Mouse (Mus musculus): ENCODE data around the gene Stxbp3. TPM values are rescaled to one million over a fixed set of nuclear protein-coding genes. Genes with fewer than 3 reads are reported as not detected.
"Not testable (repeated sequence)": the region's sequence is repeated elsewhere in the genome, so short reads cannot be mapped to it uniquely, and the experiment has no call there.

The Stxbp3 gene
- polyA plus RNA-seq, 1 experiment from 2014 or later: 29.3 TPM

DNA sequence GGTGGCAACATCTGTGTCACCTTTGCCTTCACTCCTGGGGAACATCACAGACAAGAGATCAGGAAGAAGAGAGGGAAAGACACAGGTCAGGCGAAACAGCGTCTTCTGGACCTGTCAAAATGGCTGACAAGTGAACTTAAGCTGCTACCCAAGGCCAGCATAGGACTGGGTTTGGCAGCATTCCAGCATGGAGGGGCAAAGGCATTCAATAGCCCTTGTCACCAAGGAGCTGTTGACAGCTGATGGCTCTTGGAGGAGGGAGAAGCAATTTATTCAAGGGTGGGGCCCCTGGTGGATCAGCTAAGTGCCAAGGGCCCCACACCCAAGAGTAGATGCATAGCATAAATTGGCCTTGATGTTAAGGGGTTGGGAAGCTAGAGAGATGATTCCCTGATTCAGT is 38.8 kb upstream of the Stxbp3 start:
- H3K4me1 ChIP-seq: peaks cover 12% of the 10 kb centered on the region; the same call in 1 of the 2 replicates
- H3K9ac ChIP-seq: no peak overlapping the region
- H3K4me2 ChIP-seq (replicated peaks): no peak overlapping the region
- H3K4me3 ChIP-seq: no peak overlapping the region
- H3K36me3 ChIP-seq: no peaks in the 10 kb centered on the region
- H3K27me3 ChIP-seq: no peaks in the 10 kb centered on the region
- WGBS: 83% methylated on average over 2 of the region's 2 CpGs
- H3K9me3 ChIP-seq: no peaks in the 10 kb centered on the region
- ATAC-seq (ENCODE audit: insufficient number of reproducible peaks, insufficient read depth, low FRiP score, low TSS enrichment): no peak
- H3K27ac ChIP-seq: no peak overlapping the region

DNA sequence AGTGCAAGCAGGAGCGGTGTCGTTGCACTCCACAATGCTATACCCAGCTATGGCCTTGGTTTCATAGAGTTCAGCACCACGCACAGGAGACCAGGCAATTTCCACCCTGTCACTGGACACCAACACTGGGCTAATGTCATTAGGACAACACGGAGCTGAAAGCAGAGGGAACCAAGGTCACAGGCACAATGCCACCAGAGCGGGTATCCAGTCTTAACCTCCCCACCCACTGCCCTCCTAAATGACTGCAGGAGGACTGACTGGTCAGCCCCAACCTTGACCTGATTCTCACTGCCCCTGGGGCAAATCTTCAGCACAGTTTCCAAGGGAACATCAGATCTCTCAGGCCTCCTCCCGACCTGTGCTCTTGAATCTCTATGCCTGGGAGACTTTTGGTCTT is 30.3 kb upstream of the Stxbp3 start:
- 73% methylated on average over 6 of the region's 6 CpGs for WGBS
- no peak for ATAC-seq (ENCODE audit: insufficient number of reproducible peaks, insufficient read depth, low FRiP score, low TSS enrichment)
- no peak overlapping the region for H3K4me2 ChIP-seq (replicated peaks)
- no peak overlapping the region for H3K9ac ChIP-seq
- no peaks in the 10 kb centered on the region for H3K4me1 ChIP-seq
- H3K27me3 ChIP-seq: no peaks in the 10 kb centered on the region
- H3K9me3 ChIP-seq: no peaks in the 10 kb centered on the region
- no peaks in the 10 kb centered on the region for H3K36me3 ChIP-seq
- H3K4me3 ChIP-seq: no peak overlapping the region
- H3K27ac ChIP-seq: no peak overlapping the region

DNA sequence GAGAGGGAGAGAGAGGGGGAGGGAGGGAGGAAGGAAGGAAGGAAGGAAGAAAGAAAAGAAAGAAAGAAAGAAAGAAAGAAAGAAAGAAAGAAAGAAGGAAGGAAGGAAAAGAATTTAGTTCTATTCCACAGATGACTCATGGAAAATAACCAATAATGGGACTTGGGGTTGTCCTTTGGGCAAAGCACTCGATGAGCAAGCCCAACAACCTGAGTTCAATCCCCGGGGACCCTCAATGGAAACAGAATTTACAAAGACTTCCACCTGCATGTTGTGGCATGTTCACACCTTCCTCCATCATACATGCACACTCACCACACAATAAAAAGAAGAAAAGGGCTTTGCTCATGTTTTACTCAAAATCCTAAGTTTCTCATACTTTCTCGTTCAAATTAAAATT is 27.1 kb upstream of the Stxbp3 start:
- H3K4me1 ChIP-seq: no peaks in the 10 kb centered on the region

DNA sequence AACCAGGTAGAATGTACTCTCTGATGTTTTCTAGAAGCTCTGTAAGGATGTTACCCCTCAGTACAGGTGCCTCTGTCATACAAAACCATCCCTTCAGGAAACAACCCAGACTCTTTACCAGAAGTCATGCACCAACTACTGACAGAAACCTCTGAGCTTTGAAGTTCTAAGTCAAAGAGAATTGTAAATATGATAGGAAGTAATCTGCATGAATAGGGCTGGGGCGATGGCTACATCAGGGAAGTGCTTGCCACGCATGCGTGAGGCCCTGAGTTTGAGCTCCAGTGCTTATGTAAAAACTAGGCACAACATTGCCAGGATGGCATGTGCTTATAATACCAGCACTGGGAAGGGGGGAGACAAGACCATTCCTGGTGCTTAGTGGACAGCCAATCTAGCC is 25.4 kb upstream of the Stxbp3 start:
- 93% methylated on average over 3 of the region's 3 CpGs for WGBS
- Histone ChIP-seq H3K9me3 (no peaks in the 10 kb centered on the region), H3K4me3 (no peak overlapping the region), H3K27me3 (no peaks in the 10 kb centered on the region), H3K36me3 (no peaks in the 10 kb centered on the region), H3K27ac (no peak overlapping the region), H3K4me1 (no peaks in the 10 kb centered on the region), H3K4me2 (replicated peaks) (no peak overlapping the region), H3K9ac (no peak overlapping the region)
- ATAC-seq (ENCODE audit: insufficient number of reproducible peaks, insufficient read depth, low FRiP score, low TSS enrichment): no peak

More for the DNA sequence above, 27.1 kb upstream of the Stxbp3 start:
- Histone ChIP-seq H3K36me3 (no peaks in the 10 kb centered on the region), H3K9ac (no peak overlapping the region), H3K27me3 (no peaks in the 10 kb centered on the region), H3K4me2 (replicated peaks) (no peak overlapping the region), H3K9me3 (no peaks in the 10 kb centered on the region), H3K4me3 (no peak overlapping the region), H3K27ac (no peak overlapping the region)
- ATAC-seq (ENCODE audit: insufficient number of reproducible peaks, insufficient read depth, low FRiP score, low TSS enrichment): no peak
- WGBS: 85% methylated on average over 3 of the region's 3 CpGs

GRCm38 (mm10) chr3:108865129-108865528 is 24.8 kb upstream of the Stxbp3 start:
- no peak overlapping the region for H3K9ac ChIP-seq
- ATAC-seq (ENCODE audit: insufficient number of reproducible peaks, insufficient read depth, low FRiP score, low TSS enrichment): no peak
- H3K4me2 ChIP-seq (replicated peaks): no peak overlapping the region
- H3K4me3 ChIP-seq: no peak overlapping the region
- no peaks in the 10 kb centered on the region for H3K4me1 ChIP-seq
- H3K27me3 ChIP-seq: no peaks in the 10 kb centered on the region
- no peaks in the 10 kb centered on the region for H3K9me3 ChIP-seq
- H3K27ac ChIP-seq: no peak overlapping the region
- WGBS: 38% methylated on average over 3 of the region's 3 CpGs
- H3K36me3 ChIP-seq: no peaks in the 10 kb centered on the region

DNA sequence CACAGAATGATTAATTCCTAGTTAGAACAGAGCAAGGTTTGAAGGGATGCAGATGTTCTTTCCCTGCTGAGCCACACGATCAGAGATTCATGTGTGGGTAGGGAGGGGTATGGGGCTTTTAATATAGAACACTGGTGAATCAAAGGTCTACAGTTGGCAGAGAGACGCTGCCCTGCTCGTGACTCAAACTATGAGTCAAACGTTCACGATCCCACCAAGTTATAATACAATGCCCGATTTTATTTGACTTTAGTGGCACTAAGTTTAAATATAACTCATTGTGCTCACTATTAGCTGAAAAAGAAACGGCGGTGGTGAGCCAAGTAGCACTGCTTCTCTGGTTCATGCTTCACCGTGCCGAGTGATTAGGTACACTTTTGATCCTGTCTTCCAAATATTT is 22.8 kb upstream of the Stxbp3 start:
- Histone ChIP-seq H3K27me3 (no peaks in the 10 kb centered on the region), H3K9me3 (no peaks in the 10 kb centered on the region), H3K27ac (no peak overlapping the region), H3K4me1 (peaks cover 2% of the 10 kb centered on the region; the same call in 1 of the 2 replicates), H3K4me3 (no peak overlapping the region), H3K9ac (no peak overlapping the region), H3K36me3 (no peaks in the 10 kb centered on the region), H3K4me2 (replicated peaks) (no peak overlapping the region)
- WGBS: 88% methylated on average over 10 of the region's 10 CpGs
- no peak for ATAC-seq (ENCODE audit: insufficient number of reproducible peaks, insufficient read depth, low FRiP score, low TSS enrichment)

DNA sequence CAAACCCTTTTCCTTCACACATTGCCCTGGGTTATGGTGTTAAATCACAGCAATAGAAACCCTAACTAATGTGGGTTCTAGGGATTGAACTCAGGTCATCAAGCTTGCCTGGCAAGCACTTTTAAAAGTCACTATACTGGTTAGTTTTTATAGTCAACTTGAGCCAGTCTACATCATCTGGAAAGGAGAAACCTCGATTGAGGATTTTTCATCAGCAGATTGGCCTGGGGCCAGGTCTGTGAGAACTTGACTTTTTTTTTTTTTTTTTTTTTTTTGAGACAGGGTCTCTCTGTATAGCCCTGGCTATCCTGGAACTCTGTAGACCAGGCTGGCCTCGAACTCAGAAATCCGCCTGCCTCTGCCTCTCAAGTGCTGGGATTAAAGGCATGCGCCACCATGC is 22.0 kb upstream of the Stxbp3 start:
- not testable (repeated sequence) for H3K27me3 ChIP-seq; H3K4me1 ChIP-seq; H3K9me3 ChIP-seq; H3K36me3 ChIP-seq; H3K9ac ChIP-seq; H3K27ac ChIP-seq; H3K4me2 ChIP-seq (replicated peaks); H3K4me3 ChIP-seq; ATAC-seq (ENCODE audit: insufficient number of reproducible peaks, insufficient read depth, low FRiP score, low TSS enrichment)
- 85% methylated on average over 4 of the region's 4 CpGs for WGBS

DNA sequence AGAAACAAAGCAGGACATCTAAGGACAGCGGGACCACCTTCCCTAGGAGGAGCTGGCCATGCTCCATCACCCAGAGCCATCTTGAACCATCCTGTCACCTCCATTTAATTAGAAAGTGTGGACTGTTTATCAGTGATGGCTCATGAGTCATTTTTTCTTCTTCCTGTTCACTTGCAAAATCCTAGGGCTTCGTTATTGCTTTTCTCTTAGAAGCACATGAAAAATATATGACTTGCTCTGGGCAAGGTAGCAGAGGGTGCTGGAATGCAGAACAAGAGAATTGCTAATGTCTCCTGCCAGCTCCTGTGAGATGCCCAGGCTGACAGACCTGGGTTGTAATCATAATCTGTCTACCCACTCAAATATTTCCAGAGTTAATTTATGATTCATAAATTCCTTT is 20.5 kb upstream of the Stxbp3 start:
- H3K27me3 ChIP-seq: no peaks in the 10 kb centered on the region
- no peak overlapping the region for H3K27ac ChIP-seq
- H3K4me1 ChIP-seq: peaks cover 9% of the 10 kb centered on the region; the same call in 1 of the 2 replicates
- WGBS: 81% methylated on average over 2 of the region's 2 CpGs
- no peaks in the 10 kb centered on the region for H3K36me3 ChIP-seq
- no peak overlapping the region for H3K9ac ChIP-seq
- no peak for ATAC-seq (ENCODE audit: insufficient number of reproducible peaks, insufficient read depth, low FRiP score, low TSS enrichment)
- H3K9me3 ChIP-seq: no peaks in the 10 kb centered on the region
- no peak overlapping the region for H3K4me3 ChIP-seq
- no peak overlapping the region for H3K4me2 ChIP-seq (replicated peaks)

DNA sequence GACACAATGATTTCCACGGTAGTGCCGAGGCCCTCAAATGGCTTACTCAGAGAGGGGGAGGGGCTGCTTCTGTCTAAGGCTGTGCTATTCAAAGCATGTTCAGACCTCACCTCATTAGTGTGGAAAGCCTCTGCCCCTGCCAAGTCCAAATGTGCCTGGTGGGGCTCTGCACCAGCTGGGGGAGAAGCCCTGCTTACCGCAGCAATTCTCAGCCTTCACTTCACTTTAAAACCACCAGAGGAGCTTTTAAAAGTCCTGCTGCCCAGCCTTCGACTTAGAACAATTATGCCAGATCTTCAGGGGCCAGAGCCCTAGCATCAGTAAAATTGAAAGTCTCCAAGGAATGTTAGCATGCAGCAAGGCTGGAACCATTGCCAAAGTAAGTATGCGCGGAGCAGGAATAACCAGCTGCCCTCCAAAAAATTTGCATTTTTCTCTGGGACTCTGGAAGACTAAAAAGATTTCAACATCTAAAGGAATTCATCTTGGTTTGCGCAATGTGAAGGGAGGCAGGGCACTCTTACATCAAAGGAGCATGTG is 18.0 kb upstream of the Stxbp3 start:
- whole genome bisulfite sequencing: 29% methylated on average over 7 of the region's 7 CpGs
- peaks cover 9% of the 10 kb centered on the region; the same call in 1 of the 2 replicates for H3K4me1 ChIP-seq
- no peak overlapping the region; the same call in 1 of the 2 replicates for H3K4me2 ChIP-seq (replicated peaks)
- H3K4me3 ChIP-seq: no peak overlapping the region
- peak overlapping the region; percentile 51 for H3K27ac ChIP-seq
- no peaks in the 10 kb centered on the region for H3K36me3 ChIP-seq
- no peaks in the 10 kb centered on the region for H3K27me3 ChIP-seq
- peak; percentile 81 for ATAC-seq (ENCODE audit: insufficient number of reproducible peaks, insufficient read depth, low FRiP score, low TSS enrichment)
- H3K9me3 ChIP-seq: no peaks in the 10 kb centered on the region
- no peak overlapping the region for H3K9ac ChIP-seq

DNA sequence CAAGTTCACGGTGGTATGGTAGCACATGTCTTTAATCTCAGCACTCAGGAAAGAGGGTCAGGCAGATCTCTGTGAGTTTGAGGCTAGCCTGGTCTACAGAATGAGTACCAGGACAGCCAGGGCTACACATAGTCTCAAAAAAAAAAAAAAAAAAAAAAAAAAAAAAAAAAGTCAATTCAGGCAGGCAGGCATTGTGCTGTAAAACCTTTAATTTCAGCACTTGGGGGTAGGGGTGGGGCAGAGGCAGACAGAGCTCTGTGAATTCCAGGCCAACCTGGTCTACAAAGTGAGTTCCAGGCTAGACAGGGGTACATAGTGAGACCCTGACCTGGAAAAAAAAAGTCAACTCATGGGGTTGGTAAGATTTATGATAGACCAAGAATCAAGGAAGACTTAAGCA is 17.4 kb upstream of the Stxbp3 start:
- WGBS: 79% methylated on average over 1 of the region's 1 CpGs
- Histone ChIP-seq H3K9ac (no peak overlapping the region), H3K27me3 (no peaks in the 10 kb centered on the region), H3K36me3 (no peaks in the 10 kb centered on the region), H3K4me3 (no peak overlapping the region), H3K9me3 (no peaks in the 10 kb centered on the region), H3K4me2 (replicated peaks) (no peak overlapping the region), H3K4me1 (peaks cover 9% of the 10 kb centered on the region; the same call in 1 of the 2 replicates), H3K27ac (peak overlapping the region; percentile 51; the same call in 1 of the 2 replicates)
- no peak for ATAC-seq (ENCODE audit: insufficient number of reproducible peaks, insufficient read depth, low FRiP score, low TSS enrichment)

DNA sequence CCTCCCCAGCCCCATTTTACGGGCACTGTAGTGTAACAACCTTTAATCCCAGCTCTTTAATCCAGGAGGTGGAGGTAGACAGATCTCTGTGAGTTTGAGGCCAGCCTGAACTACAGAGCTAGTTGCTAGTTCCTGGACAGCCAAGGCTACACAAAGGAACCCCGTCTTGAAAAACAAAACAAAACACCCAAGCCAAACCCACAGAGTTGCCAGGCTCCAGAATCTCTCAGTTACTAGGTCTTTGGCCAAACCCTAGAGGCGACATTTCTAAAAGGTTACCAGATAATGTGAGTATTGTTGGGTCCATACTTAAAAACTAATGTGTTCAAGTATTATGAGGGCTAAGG is 16.8 kb upstream of the Stxbp3 start:
- Histone ChIP-seq H3K27ac (no peak overlapping the region), H3K36me3 (no peaks in the 10 kb centered on the region), H3K9me3 (no peaks in the 10 kb centered on the region), H3K27me3 (no peaks in the 10 kb centered on the region), H3K4me3 (no peak overlapping the region), H3K9ac (no peak overlapping the region), H3K4me1 (peaks cover 9% of the 10 kb centered on the region; the same call in 1 of the 2 replicates), H3K4me2 (replicated peaks) (no peak overlapping the region)
- 31% methylated on average over 3 of the region's 3 CpGs for WGBS
- ATAC-seq (ENCODE audit: insufficient number of reproducible peaks, insufficient read depth, low FRiP score, low TSS enrichment): no peak

DNA sequence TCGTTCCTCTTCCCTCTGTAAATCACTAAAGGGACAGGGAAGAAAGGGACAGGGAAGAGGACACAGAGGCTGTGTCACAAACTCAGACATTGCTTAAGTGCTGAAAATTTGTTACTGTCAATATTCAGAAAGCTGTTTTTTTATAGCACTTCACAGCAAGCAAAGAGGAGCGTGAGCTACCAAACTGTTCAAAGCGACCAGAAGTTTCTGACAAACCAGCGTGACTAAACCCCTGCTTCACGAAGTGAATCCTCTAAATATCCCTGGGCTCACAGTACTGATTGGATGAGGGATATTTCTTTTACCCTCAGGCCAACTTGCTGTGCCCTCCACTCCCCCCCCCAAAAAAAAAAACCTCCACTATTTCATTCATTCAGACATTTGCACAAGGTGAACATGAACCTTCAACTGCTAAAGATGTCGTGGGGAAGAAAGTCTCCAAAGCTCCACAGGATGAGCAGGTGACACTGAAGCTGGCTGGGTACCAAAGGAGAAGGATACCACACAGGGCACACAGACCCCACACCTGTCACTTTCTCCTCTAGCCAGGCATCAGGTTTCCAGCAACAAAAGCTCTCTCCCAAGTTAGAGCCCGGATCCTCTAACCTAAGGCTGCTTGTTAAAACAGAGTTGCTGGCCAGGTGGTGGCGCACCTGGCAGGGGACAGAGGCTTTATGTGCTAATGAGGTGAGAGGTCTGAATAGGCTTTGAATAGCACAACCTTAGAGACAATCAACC is 16.2 kb upstream of the Stxbp3 start:
- no peak overlapping the region for H3K27ac ChIP-seq
- ATAC-seq (ENCODE audit: insufficient number of reproducible peaks, insufficient read depth, low FRiP score, low TSS enrichment): no peak
- H3K4me3 ChIP-seq: no peak overlapping the region
- H3K9ac ChIP-seq: no peak overlapping the region
- peaks cover 9% of the 10 kb centered on the region; the same call in 1 of the 2 replicates for H3K4me1 ChIP-seq
- 38% methylated on average over 8 of the region's 8 CpGs for WGBS
- no peaks in the 10 kb centered on the region for H3K9me3 ChIP-seq
- no peak overlapping the region for H3K4me2 ChIP-seq (replicated peaks)
- no peaks in the 10 kb centered on the region for H3K27me3 ChIP-seq
- no peaks in the 10 kb centered on the region for H3K36me3 ChIP-seq
